Mouse (Mus musculus): ENCODE measurements around the gene Skap1. TPM values are rescaled to one million over a fixed set of nuclear protein-coding genes. Genes with fewer than 3 reads are reported as not detected.
"Not testable (repeated sequence)": the region's sequence is repeated elsewhere in the genome, so short reads cannot be mapped to it uniquely, and the experiment has no call there.

Skap1 gene
- polyA plus RNA-seq, 1 experiment from 2014 or later: 7.9 TPM

DNA sequence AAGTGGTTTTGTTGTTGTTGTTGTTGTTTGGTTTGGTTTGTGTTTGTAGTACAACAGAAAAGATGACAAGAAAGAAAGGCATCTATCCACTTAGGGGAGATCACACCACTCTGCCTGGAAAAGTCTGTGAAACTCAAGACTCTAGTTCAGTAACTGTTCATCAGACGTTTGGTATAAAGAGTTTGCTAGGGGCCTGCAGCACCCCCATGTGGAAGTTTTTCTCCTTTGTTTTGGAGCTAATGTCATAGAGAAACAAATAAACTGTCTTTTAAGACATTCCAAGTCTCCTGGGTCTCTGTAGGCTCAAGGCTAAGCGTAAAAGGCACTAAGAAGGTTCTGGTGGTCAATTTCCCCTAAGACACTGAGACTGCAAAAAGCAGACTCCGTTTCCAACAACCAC, 311.7 kb downstream of the Skap1 start:
- Histone ChIP-seq H3K9me3 (replicated peaks) (no peaks in the 10 kb centered on the region), H3K4me3 (replicated peaks) (peak overlapping the region; percentile 71), H3K4me1 (peaks cover 56% of the 10 kb centered on the region), H3K4me2 (peak overlapping the region; percentile 78), H3K27me3 (replicated peaks) (no peaks in the 10 kb centered on the region), H3K27ac (replicated peaks) (peak overlapping the region; percentile 90), H3K36me3 (peaks cover 23% of the 10 kb centered on the region), H3K9ac (replicated peaks) (peak overlapping the region; percentile 70)
- 23% methylated on average over 3 of the region's 3 CpGs for WGBS
- ATAC-seq (ENCODE audit: low FRiP score): no peak

DNA sequence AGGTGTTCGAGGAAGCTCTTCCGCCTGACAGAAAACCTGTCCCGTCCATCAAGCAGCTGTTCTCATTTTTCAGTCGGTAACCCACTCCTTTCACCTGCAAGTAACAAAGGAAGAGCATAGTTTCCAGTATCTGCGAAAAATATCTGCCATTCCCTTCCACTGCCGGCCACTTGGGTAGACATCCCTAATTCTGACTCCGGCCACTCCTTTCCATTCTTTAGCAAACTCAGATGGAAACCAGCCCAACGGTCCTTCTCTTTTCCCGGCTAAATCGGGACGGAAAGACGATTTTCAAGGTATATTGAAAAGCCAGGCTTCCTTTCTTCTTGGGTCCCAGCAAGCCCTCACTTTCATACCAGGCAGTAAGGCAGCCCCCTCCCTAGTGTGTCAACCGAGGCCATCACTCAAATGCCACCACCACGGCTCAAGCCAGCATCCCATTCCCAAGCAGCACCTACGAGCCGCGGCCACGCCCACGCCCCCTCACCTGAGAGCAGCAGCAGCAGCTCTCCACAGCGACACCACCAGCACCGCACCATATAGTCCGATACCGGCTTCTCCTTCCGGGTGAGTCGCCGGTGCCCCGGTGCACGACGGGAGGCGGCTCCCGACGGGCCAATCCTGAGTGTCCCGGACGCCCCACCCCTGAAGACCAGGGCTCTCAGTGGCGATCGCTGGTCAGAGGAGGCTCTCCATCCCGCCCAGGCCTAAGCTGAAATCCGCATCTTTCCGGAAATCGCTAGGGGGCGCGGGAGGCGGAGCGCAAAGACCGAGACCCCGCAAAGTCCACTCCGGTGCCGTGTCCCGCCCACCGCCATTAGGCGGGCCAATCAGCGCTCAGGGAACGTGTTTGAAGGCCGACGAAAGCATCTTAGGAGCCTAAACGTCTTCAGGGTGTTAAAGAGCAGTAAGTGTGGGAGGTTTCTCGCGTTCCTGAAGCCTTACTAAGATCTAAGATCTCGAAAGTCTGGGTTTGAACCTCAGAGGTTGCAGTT, 312.9 kb downstream of the Skap1 start, which contains the start of gene Snx11:
TSS of gene Snx11 (minus strand) at position 592 of the 995 bp plus-strand sequence.
- ATAC-seq (ENCODE audit: low FRiP score): peak; percentile 92
- 1% methylated on average over 59 of the region's 59 CpGs for WGBS

DNA sequence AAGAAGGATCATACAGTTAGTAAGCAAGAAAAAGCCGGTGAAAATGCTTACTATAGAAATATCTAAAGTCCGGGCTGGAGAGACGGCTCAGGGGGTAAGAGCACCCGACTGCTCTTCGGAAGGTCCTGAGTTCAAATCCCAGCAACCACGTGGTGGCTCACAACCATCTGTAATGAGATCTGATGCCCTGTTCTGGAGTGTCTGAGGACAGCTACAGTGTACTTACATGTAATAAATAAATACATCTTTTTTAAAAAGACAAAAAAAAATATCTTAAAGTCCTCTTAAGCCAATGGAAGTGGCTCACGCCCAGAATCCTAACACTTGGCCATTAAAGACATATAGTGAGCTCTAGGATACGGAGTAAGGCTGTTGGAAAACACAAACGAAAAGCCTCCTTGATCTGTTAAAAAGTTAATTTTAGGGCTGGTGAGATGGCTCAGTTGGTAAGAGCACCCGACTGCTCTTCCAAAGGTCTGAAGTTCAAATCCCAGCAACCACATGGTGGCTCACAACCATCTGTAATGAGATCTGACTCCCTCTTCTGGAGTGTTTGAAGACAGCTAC, 313.8 kb downstream of the Skap1 start:
- H3K9me3 ChIP-seq (replicated peaks); H3K27me3 ChIP-seq (replicated peaks); ATAC-seq (ENCODE audit: low FRiP score); H3K36me3 ChIP-seq: not testable (repeated sequence)
- Histone ChIP-seq H3K27ac (replicated peaks) (peak overlapping the region; percentile 90), H3K4me1 (peaks cover 43% of the 10 kb centered on the region), H3K9ac (replicated peaks) (peak overlapping the region; percentile 70; the same call in 1 of the 2 replicates), H3K4me2 (peak overlapping the region; percentile 78), H3K4me3 (replicated peaks) (peak overlapping the region; percentile 71)
- WGBS: 69% methylated on average over 10 of the region's 10 CpGs

More for the DNA sequence above, 312.9 kb downstream of the Skap1 start, which contains the start of gene Snx11:
- Histone ChIP-seq H3K27me3 (replicated peaks) (no peaks in the 10 kb centered on the region), H3K36me3 (peaks cover 11% of the 10 kb centered on the region), H3K4me3 (replicated peaks) (peak within 1 kb of the TSS; percentile 71), H3K9ac (replicated peaks) (peak within 1 kb of the TSS; percentile 70), H3K27ac (replicated peaks) (peak within 1 kb of the TSS; percentile 90), H3K9me3 (replicated peaks) (no peaks in the 10 kb centered on the region), H3K4me2 (peak within 1 kb of the TSS; percentile 78), H3K4me1 (peaks cover 50% of the 10 kb centered on the region)

DNA sequence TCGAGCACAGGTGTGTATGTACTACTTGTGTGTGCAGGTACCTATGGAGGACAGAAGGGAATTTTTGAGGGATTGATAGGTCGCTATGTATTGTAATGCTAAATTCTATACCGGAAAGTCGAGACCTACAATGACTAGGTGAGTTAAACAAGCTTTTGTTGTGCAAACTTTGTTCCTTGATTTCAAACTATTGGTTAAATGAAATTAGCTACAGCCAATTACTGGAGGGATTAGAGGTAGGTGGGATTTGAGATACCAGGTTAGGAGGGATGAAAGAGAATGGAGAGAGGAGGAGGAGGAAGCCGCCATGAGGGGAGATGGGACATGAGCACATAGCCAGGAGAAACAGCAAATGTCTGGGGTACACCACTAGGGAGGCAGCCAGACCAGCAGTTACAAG, 315.9 kb downstream of the Skap1 start:
- 81% methylated on average over 5 of the region's 5 CpGs for WGBS
- Histone ChIP-seq H3K9me3 (replicated peaks) (no peaks in the 10 kb centered on the region), H3K27me3 (replicated peaks) (no peaks in the 10 kb centered on the region), H3K4me3 (replicated peaks) (no peak overlapping the region), H3K4me1 (peaks cover 24% of the 10 kb centered on the region), H3K27ac (replicated peaks) (no peak overlapping the region), H3K4me2 (no peak overlapping the region), H3K9ac (replicated peaks) (no peak overlapping the region), H3K36me3 (no peaks in the 10 kb centered on the region)
- ATAC-seq (ENCODE audit: low FRiP score): no peak

DNA sequence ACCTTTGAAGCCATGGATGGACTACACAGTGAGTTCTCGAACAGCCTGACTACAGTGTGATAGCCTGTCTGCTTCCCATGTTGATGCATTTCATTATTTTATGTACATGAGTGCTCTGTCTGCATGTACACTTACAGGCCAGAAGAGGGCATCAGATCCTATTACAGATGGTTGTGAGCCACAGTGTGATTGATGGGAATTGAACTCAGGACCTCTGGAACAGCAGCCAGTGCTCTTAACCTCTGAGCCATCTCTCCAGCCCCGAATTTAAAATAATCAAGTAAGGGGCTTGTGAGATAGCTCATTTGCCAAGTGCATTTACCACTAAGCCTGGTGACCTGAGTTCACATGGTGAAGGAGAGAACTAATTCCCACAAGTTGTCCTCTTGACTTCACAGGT, 317.0 kb downstream of the Skap1 start:
- ATAC-seq (ENCODE audit: low FRiP score): no peak
- H3K4me1 ChIP-seq: peaks cover 13% of the 10 kb centered on the region
- no peak overlapping the region for H3K9ac ChIP-seq (replicated peaks)
- no peaks in the 10 kb centered on the region for H3K27me3 ChIP-seq (replicated peaks)
- no peak overlapping the region for H3K4me2 ChIP-seq
- WGBS: 69% methylated on average over 2 of the region's 2 CpGs
- H3K27ac ChIP-seq (replicated peaks): no peak overlapping the region
- no peaks in the 10 kb centered on the region for H3K9me3 ChIP-seq (replicated peaks)
- H3K4me3 ChIP-seq (replicated peaks): no peak overlapping the region
- no peaks in the 10 kb centered on the region for H3K36me3 ChIP-seq

DNA sequence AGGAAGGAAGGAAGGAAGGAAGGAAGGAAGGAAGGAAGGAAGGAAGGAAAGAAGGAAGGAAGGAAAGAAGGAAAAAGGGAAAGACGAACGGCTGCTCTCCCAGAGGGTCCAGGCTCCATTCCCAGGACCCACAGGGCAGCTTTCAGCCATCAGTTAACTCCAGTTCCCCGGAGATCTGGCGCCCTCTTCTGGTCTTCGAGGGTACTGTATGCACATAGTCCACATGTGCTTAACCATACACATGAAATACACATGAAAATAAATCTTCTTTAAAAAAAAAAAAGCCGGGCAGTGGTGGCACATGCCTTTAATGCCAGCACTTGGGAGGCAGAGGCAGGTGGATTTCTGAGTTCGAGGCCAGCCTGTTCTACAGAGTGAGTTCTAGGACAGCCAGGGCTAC, 320.5 kb downstream of the Skap1 start:
- H3K9me3 ChIP-seq (replicated peaks); H3K9ac ChIP-seq (replicated peaks); H3K36me3 ChIP-seq; H3K4me2 ChIP-seq; ATAC-seq (ENCODE audit: low FRiP score); H3K4me3 ChIP-seq (replicated peaks); H3K4me1 ChIP-seq; H3K27ac ChIP-seq (replicated peaks); H3K27me3 ChIP-seq (replicated peaks): not testable (repeated sequence)
- WGBS: 8% methylated on average over 7 of the region's 7 CpGs

DNA sequence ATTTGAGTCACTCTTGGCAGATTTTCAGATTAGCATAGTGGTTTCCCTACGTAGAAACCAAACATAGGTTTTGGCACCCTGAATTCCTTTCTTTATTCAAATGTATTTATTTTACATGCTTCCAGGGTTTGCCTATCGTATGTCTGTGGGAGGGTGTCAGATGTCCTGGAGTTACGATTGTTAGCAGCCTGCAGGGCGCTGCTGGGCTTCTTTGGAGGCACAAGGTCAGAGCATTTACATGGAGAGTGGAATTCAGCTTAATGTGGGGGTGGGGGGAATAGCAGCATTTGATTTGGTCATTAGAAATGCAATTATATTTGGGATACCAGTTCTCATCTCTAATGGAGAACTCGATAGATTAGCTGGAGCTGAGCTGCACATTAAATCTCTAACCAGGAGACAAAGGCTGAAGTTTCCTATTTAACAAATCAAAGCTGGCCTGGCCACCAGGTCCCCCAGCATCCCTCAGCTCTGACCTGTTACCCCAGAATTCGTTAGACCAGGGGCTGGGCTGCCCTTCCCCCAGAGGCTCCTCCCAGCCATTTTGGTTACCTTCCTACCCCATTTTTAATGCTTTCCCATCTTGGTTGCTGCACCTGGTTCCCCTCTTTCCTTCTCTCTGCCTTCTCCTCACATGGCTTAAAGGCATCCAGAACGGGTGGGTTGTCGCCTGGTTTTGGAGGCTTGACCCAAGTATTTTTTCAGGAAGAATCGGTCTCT, 322.5 kb downstream of the Skap1 start:
- Histone ChIP-seq H3K36me3 (no peaks in the 10 kb centered on the region), H3K9me3 (replicated peaks) (no peaks in the 10 kb centered on the region), H3K27me3 (replicated peaks) (no peaks in the 10 kb centered on the region), H3K9ac (replicated peaks) (no peak overlapping the region), H3K4me1 (peaks cover 27% of the 10 kb centered on the region), H3K4me3 (replicated peaks) (no peak overlapping the region), H3K27ac (replicated peaks) (no peak overlapping the region), H3K4me2 (no peak overlapping the region)
- 40% methylated on average over 9 of the region's 9 CpGs for WGBS
- no peak for ATAC-seq (ENCODE audit: low FRiP score)

DNA sequence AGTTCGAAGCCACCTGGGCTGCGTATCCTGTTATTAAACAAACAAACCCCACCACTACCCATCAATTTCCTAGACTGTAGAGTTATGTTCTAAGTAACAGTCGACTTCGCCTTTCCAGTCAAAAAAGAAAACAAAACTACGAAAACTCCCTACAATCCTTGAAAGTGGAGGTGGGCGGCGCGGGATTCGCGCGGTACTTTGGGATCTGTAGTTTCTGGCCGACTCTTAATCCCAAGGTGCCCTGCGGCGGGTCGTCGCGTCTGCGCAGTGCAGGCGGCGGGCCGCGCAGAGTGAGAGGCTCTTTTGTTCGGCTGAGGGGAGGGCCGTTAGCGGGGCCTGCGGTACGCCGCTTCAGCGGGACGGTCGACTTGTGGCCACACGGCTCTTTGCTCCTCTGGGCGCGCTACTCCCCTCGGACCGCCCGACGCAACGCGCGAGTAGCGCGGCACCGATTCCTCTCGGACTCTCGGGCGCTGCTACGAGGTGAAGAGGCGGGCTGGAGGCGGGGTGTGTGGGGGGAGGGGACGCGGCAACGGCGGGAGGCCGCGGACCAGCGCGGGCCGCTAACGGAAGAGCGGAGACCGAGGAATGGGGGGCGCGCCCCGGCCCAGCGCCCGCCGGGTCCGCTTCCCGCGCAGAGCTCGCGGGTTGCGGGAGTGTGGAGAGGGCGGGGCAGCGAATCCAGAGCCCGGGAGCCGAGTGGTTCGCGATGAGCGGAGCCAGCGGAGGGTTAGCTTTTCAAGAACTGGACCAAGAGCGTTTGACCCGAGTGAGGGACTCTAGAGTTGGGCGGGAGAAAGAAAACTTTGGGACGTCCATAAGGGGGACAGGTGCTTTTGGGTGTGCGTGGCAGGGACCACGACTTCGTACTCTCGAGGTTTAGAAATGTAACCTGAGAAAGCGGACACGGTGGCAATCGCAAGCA, 324.7 kb downstream of the Skap1 start, which contains the start of gene Cbx1:
TSS of gene Cbx1 (plus strand) at position 257 of the 925 bp plus-strand sequence.
- peak within 1 kb of the TSS; percentile 84 for H3K9ac ChIP-seq (replicated peaks)
- no peaks in the 10 kb centered on the region for H3K27me3 ChIP-seq (replicated peaks)
- H3K4me2 ChIP-seq: peak within 1 kb of the TSS; percentile 81
- H3K27ac ChIP-seq (replicated peaks): peak within 1 kb of the TSS; percentile 96
- no peaks in the 10 kb centered on the region for H3K9me3 ChIP-seq (replicated peaks)
- 1% methylated on average over 93 of the region's 93 CpGs for whole genome bisulfite sequencing
- no peaks in the 10 kb centered on the region for H3K36me3 ChIP-seq
- H3K4me1 ChIP-seq: peaks cover 47% of the 10 kb centered on the region
- peak within 1 kb of the TSS; percentile 99 for H3K4me3 ChIP-seq (replicated peaks)
- peak; percentile 96 for ATAC-seq (ENCODE audit: low FRiP score)

DNA sequence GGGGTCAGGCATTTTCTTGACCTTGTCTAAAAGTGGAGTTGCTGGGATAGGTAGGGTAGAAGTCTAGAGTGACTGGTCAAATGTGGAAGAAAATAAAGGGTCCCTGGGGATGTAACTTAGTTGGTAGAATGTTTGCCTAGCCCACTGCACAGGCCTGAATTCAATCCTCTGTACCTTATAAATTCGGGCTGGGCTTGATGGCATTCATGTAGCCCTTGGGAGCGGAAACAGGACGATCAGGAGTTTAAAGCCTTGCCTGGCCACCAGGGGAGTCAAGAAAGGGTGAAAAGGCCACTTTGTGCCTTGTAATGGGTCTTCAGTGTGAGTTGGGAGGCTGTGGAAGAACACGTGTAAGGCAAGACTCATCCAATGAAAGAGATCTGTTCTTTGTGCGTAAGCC, 325.6 kb downstream of the Skap1 start:
- Histone ChIP-seq H3K36me3 (no peaks in the 10 kb centered on the region), H3K9ac (replicated peaks) (peak overlapping the region; percentile 84), H3K4me2 (peak overlapping the region; percentile 81), H3K4me3 (replicated peaks) (peak overlapping the region; percentile 99), H3K4me1 (peaks cover 47% of the 10 kb centered on the region), H3K9me3 (replicated peaks) (no peaks in the 10 kb centered on the region), H3K27me3 (replicated peaks) (no peaks in the 10 kb centered on the region), H3K27ac (replicated peaks) (no peak overlapping the region)
- WGBS: 8% methylated on average over 5 of the region's 5 CpGs
- no peak for ATAC-seq (ENCODE audit: low FRiP score)

DNA sequence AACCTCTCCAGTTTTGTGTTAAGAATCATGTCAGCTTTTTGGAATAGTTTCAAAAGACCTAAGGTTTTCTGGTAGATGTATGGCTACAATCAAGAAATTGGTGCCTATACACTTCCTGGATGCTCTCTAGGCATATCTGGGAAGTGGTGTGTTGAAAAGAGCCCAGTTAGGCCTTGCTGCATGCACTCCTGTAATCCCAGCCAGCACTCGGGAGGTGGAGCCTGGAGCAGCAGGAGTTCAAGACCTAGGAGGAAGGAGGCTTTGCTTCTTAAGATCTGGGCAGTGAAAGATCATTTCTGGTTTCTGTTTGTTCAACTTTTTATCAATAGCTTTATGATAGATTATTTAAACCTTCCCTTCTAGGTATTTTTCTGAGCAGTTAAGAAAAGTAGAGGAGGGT, 326.3 kb downstream of the Skap1 start:
- ATAC-seq (ENCODE audit: low FRiP score): no peak
- no peaks in the 10 kb centered on the region for H3K9me3 ChIP-seq (replicated peaks)
- peak overlapping the region; percentile 99 for H3K4me3 ChIP-seq (replicated peaks)
- H3K27me3 ChIP-seq (replicated peaks): no peaks in the 10 kb centered on the region
- H3K36me3 ChIP-seq: peaks cover 6% of the 10 kb centered on the region
- WGBS: 23% methylated on average over 1 of the region's 1 CpGs
- peak overlapping the region; percentile 84; the same call in 1 of the 2 replicates for H3K9ac ChIP-seq (replicated peaks)
- H3K4me2 ChIP-seq: peak overlapping the region; percentile 81
- H3K4me1 ChIP-seq: peaks cover 47% of the 10 kb centered on the region
- H3K27ac ChIP-seq (replicated peaks): no peak overlapping the region

Data from neural tube, embryonic 15.5 days (tissue).